Mouse (Mus musculus): ENCODE data around the gene Iqsec1. TPM values are rescaled to one million over a fixed set of nuclear protein-coding genes. Genes with fewer than 3 reads are reported as not detected.
A peak's percentile ranks its signal among the peaks of the same experiment; 100 is the strongest.

Gene Iqsec1
- polyA plus RNA-seq, 1 experiment: 41.7 TPM

- Histone ChIP-seq H3K27ac (ENCODE audit: insufficient read depth, low read length) (no peak overlapping the region), H3K4me1 (ENCODE audit: control insufficient read depth, insufficient read depth, low read length) (no peaks in the 10 kb centered on the region), H3K36me3 (ENCODE audit: control insufficient read depth, insufficient read depth, low read length, poor library complexity, severe bottlenecking) (no peaks in the 10 kb centered on the region), H3K4me3 (ENCODE audit: low read depth, low read length) (peak overlapping the region; percentile 79), H3K9me3 (replicated peaks; ENCODE audit: control insufficient read depth, insufficient read depth, low read length, poor library complexity, severe bottlenecking) (no peaks in the 10 kb centered on the region), H3K9ac (ENCODE audit: low read depth, poor library complexity, severe bottlenecking) (peak overlapping the region; percentile 77), H3K27me3 (ENCODE audit: control insufficient read depth, insufficient read depth, low read length, poor library complexity, severe bottlenecking) (no peaks in the 10 kb centered on the region)
- TF ChIP-seq EP300 (IDR thresholded peaks at IDR 0.05; ENCODE audit: insufficient read depth, low read depth, low read length): 0 out of 2 replicates have a peak, but pooled peaks have one; percentile 6
- TF ChIP-seq POLR2A (IDR thresholded peaks at IDR 0.05; ENCODE audit: insufficient read depth, low read length): no peak
- no peak for TF ChIP-seq CTCF (IDR thresholded peaks at IDR 0.05; ENCODE audit: low read depth, low read length)
These were observed 252.3 kb downstream of the Iqsec1 start for GRCm38 (mm10) chr6:90736074-90736672.

GRCm38 (mm10) chr6:90735396-90736036, 253.0 kb downstream of the Iqsec1 start:
- Histone ChIP-seq H3K36me3 (ENCODE audit: control insufficient read depth, insufficient read depth, low read length, poor library complexity, severe bottlenecking) (no peaks in the 10 kb centered on the region), H3K9ac (ENCODE audit: low read depth, poor library complexity, severe bottlenecking) (peak overlapping the region; percentile 77; the same call in 1 of the 2 replicates), H3K4me3 (ENCODE audit: low read depth, low read length) (peak overlapping the region; percentile 79), H3K27ac (ENCODE audit: insufficient read depth, low read length) (no peak overlapping the region), H3K27me3 (ENCODE audit: control insufficient read depth, insufficient read depth, low read length, poor library complexity, severe bottlenecking) (no peaks in the 10 kb centered on the region), H3K4me1 (ENCODE audit: control insufficient read depth, insufficient read depth, low read length) (no peaks in the 10 kb centered on the region), H3K9me3 (replicated peaks; ENCODE audit: control insufficient read depth, insufficient read depth, low read length, poor library complexity, severe bottlenecking) (no peaks in the 10 kb centered on the region)
- TF ChIP-seq EP300 (IDR thresholded peaks at IDR 0.05; ENCODE audit: insufficient read depth, low read depth, low read length) (no peak), POLR2A (IDR thresholded peaks at IDR 0.05; ENCODE audit: insufficient read depth, low read length) (no peak), CTCF (IDR thresholded peaks at IDR 0.05; ENCODE audit: low read depth, low read length) (no peak)

GRCm38 (mm10) chr6:90734806-90735205, 253.7 kb downstream of the Iqsec1 start:
- Histone ChIP-seq H3K4me1 (ENCODE audit: control insufficient read depth, insufficient read depth, low read length) (peaks cover 2% of the 10 kb centered on the region), H3K9me3 (replicated peaks; ENCODE audit: control insufficient read depth, insufficient read depth, low read length, poor library complexity, severe bottlenecking) (no peaks in the 10 kb centered on the region), H3K27ac (ENCODE audit: insufficient read depth, low read length) (no peak overlapping the region), H3K36me3 (ENCODE audit: control insufficient read depth, insufficient read depth, low read length, poor library complexity, severe bottlenecking) (no peaks in the 10 kb centered on the region), H3K27me3 (ENCODE audit: control insufficient read depth, insufficient read depth, low read length, poor library complexity, severe bottlenecking) (no peaks in the 10 kb centered on the region), H3K4me3 (ENCODE audit: low read depth, low read length) (no peak overlapping the region), H3K9ac (ENCODE audit: low read depth, poor library complexity, severe bottlenecking) (no peak overlapping the region)
- TF ChIP-seq POLR2A (IDR thresholded peaks at IDR 0.05; ENCODE audit: insufficient read depth, low read length) (no peak), EP300 (IDR thresholded peaks at IDR 0.05; ENCODE audit: insufficient read depth, low read depth, low read length) (no peak), CTCF (IDR thresholded peaks at IDR 0.05; ENCODE audit: low read depth, low read length) (no peak)

GRCm38 (mm10) chr6:90731327-90731726, 257.2 kb downstream of the Iqsec1 start:
- no peaks in the 10 kb centered on the region for H3K36me3 ChIP-seq (ENCODE audit: control insufficient read depth, insufficient read depth, low read length, poor library complexity, severe bottlenecking)
- H3K4me1 ChIP-seq (ENCODE audit: control insufficient read depth, insufficient read depth, low read length): peaks cover 4% of the 10 kb centered on the region
- H3K27ac ChIP-seq (ENCODE audit: insufficient read depth, low read length): no peak overlapping the region
- TF ChIP-seq EP300 (IDR thresholded peaks at IDR 0.05; ENCODE audit: insufficient read depth, low read depth, low read length): peak; percentile 66; the same call in 1 of the 2 replicates
- no peak for TF ChIP-seq CTCF (IDR thresholded peaks at IDR 0.05; ENCODE audit: low read depth, low read length)
- no peaks in the 10 kb centered on the region for H3K27me3 ChIP-seq (ENCODE audit: control insufficient read depth, insufficient read depth, low read length, poor library complexity, severe bottlenecking)
- H3K9ac ChIP-seq (ENCODE audit: low read depth, poor library complexity, severe bottlenecking): no peak overlapping the region
- no peaks in the 10 kb centered on the region for H3K9me3 ChIP-seq (replicated peaks; ENCODE audit: control insufficient read depth, insufficient read depth, low read length, poor library complexity, severe bottlenecking)
- no peak overlapping the region for H3K4me3 ChIP-seq (ENCODE audit: low read depth, low read length)

- peaks cover 4% of the 10 kb centered on the region for H3K4me1 ChIP-seq (ENCODE audit: control insufficient read depth, insufficient read depth, low read length)
These were observed 258.7 kb downstream of the Iqsec1 start for GRCm38 (mm10) chr6:90729829-90730228.

DNA sequence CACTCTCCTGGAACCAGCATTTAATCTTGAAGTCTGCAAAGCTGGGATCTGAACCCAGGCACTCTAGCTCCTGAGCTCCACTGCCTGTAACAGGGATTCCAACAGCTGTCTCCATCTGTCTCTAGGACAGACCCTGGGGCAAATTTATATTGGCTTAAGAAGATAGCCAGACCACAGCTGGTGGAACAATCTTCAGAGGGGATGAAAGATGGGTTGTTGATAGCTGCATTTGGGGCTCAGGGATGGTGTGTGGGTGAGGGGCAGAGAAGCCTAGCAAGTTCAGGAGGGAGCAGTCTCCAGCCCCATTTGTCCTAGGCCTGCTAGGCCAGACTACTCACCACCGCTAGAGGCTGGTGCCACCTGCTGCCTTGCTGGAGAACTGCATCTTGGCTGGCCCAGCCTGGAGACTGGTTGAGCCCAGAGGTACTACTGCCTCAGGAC, 260.0 kb downstream of the Iqsec1 start:
- Histone ChIP-seq H3K4me3 (ENCODE audit: low read depth, low read length) (no peak overlapping the region), H3K36me3 (ENCODE audit: control insufficient read depth, insufficient read depth, low read length, poor library complexity, severe bottlenecking) (no peaks in the 10 kb centered on the region), H3K9ac (ENCODE audit: low read depth, poor library complexity, severe bottlenecking) (no peak overlapping the region), H3K4me1 (ENCODE audit: control insufficient read depth, insufficient read depth, low read length) (peaks cover 4% of the 10 kb centered on the region), H3K9me3 (replicated peaks; ENCODE audit: control insufficient read depth, insufficient read depth, low read length, poor library complexity, severe bottlenecking) (no peaks in the 10 kb centered on the region), H3K27me3 (ENCODE audit: control insufficient read depth, insufficient read depth, low read length, poor library complexity, severe bottlenecking) (no peaks in the 10 kb centered on the region), H3K27ac (ENCODE audit: insufficient read depth, low read length) (no peak overlapping the region)
- peak; percentile 90 for TF ChIP-seq CTCF (IDR thresholded peaks at IDR 0.05; ENCODE audit: low read depth, low read length)
- peak; percentile 42; the same call in 1 of the 2 replicates for TF ChIP-seq EP300 (IDR thresholded peaks at IDR 0.05; ENCODE audit: insufficient read depth, low read depth, low read length)
- TF ChIP-seq POLR2A (IDR thresholded peaks at IDR 0.05; ENCODE audit: insufficient read depth, low read length): no peak

More at GRCm38 (mm10) chr6:90729829-90730228, 258.7 kb downstream of the Iqsec1 start:
- TF ChIP-seq POLR2A (IDR thresholded peaks at IDR 0.05; ENCODE audit: insufficient read depth, low read length) (no peak), EP300 (IDR thresholded peaks at IDR 0.05; ENCODE audit: insufficient read depth, low read depth, low read length) (no peak), CTCF (IDR thresholded peaks at IDR 0.05; ENCODE audit: low read depth, low read length) (no peak)
- Histone ChIP-seq H3K36me3 (ENCODE audit: control insufficient read depth, insufficient read depth, low read length, poor library complexity, severe bottlenecking) (no peaks in the 10 kb centered on the region), H3K27ac (ENCODE audit: insufficient read depth, low read length) (peak overlapping the region; percentile 9; the same call in 1 of the 2 replicates), H3K9me3 (replicated peaks; ENCODE audit: control insufficient read depth, insufficient read depth, low read length, poor library complexity, severe bottlenecking) (no peaks in the 10 kb centered on the region), H3K27me3 (ENCODE audit: control insufficient read depth, insufficient read depth, low read length, poor library complexity, severe bottlenecking) (no peaks in the 10 kb centered on the region), H3K4me3 (ENCODE audit: low read depth, low read length) (no peak overlapping the region), H3K9ac (ENCODE audit: low read depth, poor library complexity, severe bottlenecking) (no peak overlapping the region)
